Mouse (Mus musculus) forebrain, embryonic 13.5 days (tissue): ENCODE measurements around the gene Oard1. TPM values are rescaled to one million over a fixed set of nuclear protein-coding genes. Genes with fewer than 3 reads are reported as not detected.

Experiments
- polyA plus RNA-seq: library from polyadenylated mRNA; unstranded; fragments of >200 nt; fragmentation: Nextera tagmentation; extraction: Ambion mirVana; gene quantifications from 2 replicates; pipeline ENCODE4 v1.2.1, GENCODE M21; 2015

Gene Oard1
- polyA plus RNA-seq, 1 experiment from 2014 or later: 74.4 TPM

Other genes starting within 250 kb of the Oard1 start
- not detected in 2 replicates for gene A530064D06Rik, start 242.7 kb upstream of the Oard1 start, polyA plus RNA-seq
- gene Trem1, start 177.2 kb upstream of the Oard1 start, polyA plus RNA-seq: 0.05 TPM in 1 of 2 replicates, not detected in the other
- not detected in 2 replicates for gene Trem3, start 162.2 kb upstream of the Oard1 start, polyA plus RNA-seq
- 0.18 TPM in 1 of 2 replicates, not detected in the other for gene Treml4, start 145.7 kb upstream of the Oard1 start, polyA plus RNA-seq
- gene Treml2, start 110.5 kb upstream of the Oard1 start, polyA plus RNA-seq: 0.12 TPM in 1 of 2 replicates, not detected in the other
- 0.04 TPM in 1 of 2 replicates, not detected in the other for gene B430306N03Rik, start 93.9 kb upstream of the Oard1 start, polyA plus RNA-seq
- gene Trem2, start 63.6 kb upstream of the Oard1 start, polyA plus RNA-seq: 2.1 and 2.3 TPM in 2 replicates
- gene Treml1, start 50.1 kb upstream of the Oard1 start, polyA plus RNA-seq: 0.49 and 1.4 TPM in 2 replicates
- 14.8 and 17.8 TPM in 2 replicates for gene Nfya, start 108 bp upstream of the Oard1 start, polyA plus RNA-seq
- 0.72 and 0.81 TPM in 2 replicates for gene Apobec2, start 22.9 kb downstream of the Oard1 start, polyA plus RNA-seq
- gene Tspo2, start 41.5 kb downstream of the Oard1 start, polyA plus RNA-seq: 1.7 and 2.4 TPM in 2 replicates
- gene Unc5cl, start 44.9 kb downstream of the Oard1 start, polyA plus RNA-seq: 0.15 and 0.37 TPM in 2 replicates